Mouse (Mus musculus): ENCODE measurements around the gene Adamts20. TPM values are rescaled to one million over a fixed set of nuclear protein-coding genes. Genes with fewer than 3 reads are reported as not detected.

Gene Adamts20
- polyA plus RNA-seq, 1 experiment from 2014 or later: 1.1 TPM

GRCm38 (mm10) chr15:94294084-94294483 is 171.1 kb downstream of the Adamts20 start:
- H3K4me1 ChIP-seq (ENCODE audit: control insufficient read depth in 2 of 2, insufficient read depth in 2 of 2, low read length in 2 of 2): no peaks in the 10 kb centered on the region
- no peak overlapping the region for H3K9ac ChIP-seq (ENCODE audit: low read length)
- ATAC-seq (ENCODE audit: insufficient number of reproducible peaks, insufficient read depth, low FRiP score, low read depth): no peak
- H3K36me3 ChIP-seq (ENCODE audit: control insufficient read depth, insufficient read depth, low read length): no peaks in the 10 kb centered on the region
- no peak overlapping the region for H3K27ac ChIP-seq (replicated peaks in 1 of 2; ENCODE audit: control insufficient read depth in 1 of 2, insufficient read depth in 1 of 2, low read depth in 2 of 2, low read length in 2 of 2)
- no peak overlapping the region for H3K4me3 ChIP-seq (ENCODE audit: control insufficient read depth in 1 of 2, insufficient read depth in 1 of 2, low read depth in 1 of 2, low read length in 2 of 2)
- H3K27me3 ChIP-seq (ENCODE audit: control insufficient read depth, insufficient read depth, low read length): no peaks in the 10 kb centered on the region
- H3K9me3 ChIP-seq (ENCODE audit: control insufficient read depth, low read length): no peaks in the 10 kb centered on the region
- no peak overlapping the region for H3K4me2 ChIP-seq (ENCODE audit: low read length)
- 55% methylated on average over 4 of the region's 4 CpGs for WGBS

- Histone ChIP-seq H3K27me3 (ENCODE audit: control insufficient read depth, insufficient read depth, low read length) (no peaks in the 10 kb centered on the region), H3K4me3 (ENCODE audit: control insufficient read depth in 1 of 2, insufficient read depth in 1 of 2, low read depth in 1 of 2, low read length in 2 of 2) (no peak overlapping the region), H3K9ac (ENCODE audit: low read length) (no peak overlapping the region), H3K27ac (replicated peaks in 1 of 2; ENCODE audit: control insufficient read depth in 1 of 2, insufficient read depth in 1 of 2, low read depth in 2 of 2, low read length in 2 of 2) (no peak overlapping the region), H3K36me3 (ENCODE audit: control insufficient read depth, insufficient read depth, low read length) (no peaks in the 10 kb centered on the region), H3K9me3 (ENCODE audit: control insufficient read depth, low read length) (no peaks in the 10 kb centered on the region), H3K4me1 (ENCODE audit: control insufficient read depth in 2 of 2, insufficient read depth in 2 of 2, low read length in 2 of 2) (no peaks in the 10 kb centered on the region), H3K4me2 (ENCODE audit: low read length) (no peak overlapping the region)
- 79% methylated on average over 2 of the region's 2 CpGs for WGBS
- ATAC-seq (ENCODE audit: insufficient number of reproducible peaks, insufficient read depth, low FRiP score, low read depth): no peak
Measured at GRCm38 (mm10) chr15:94288015-94288414, 177.2 kb downstream of the Adamts20 start.

- ATAC-seq (ENCODE audit: insufficient number of reproducible peaks, insufficient read depth, low FRiP score, low read depth): no peak
- no peaks in the 10 kb centered on the region for H3K4me1 ChIP-seq (ENCODE audit: control insufficient read depth in 2 of 2, insufficient read depth in 2 of 2, low read length in 2 of 2)
- peak overlapping the region in 1 of 2 experiments; percentile 45; a peak in 2 of 4 replicates for H3K27ac ChIP-seq (replicated peaks in 1 of 2; ENCODE audit: control insufficient read depth in 1 of 2, insufficient read depth in 1 of 2, low read depth in 2 of 2, low read length in 2 of 2)
- H3K36me3 ChIP-seq (ENCODE audit: control insufficient read depth, insufficient read depth, low read length): no peaks in the 10 kb centered on the region
- H3K4me2 ChIP-seq (ENCODE audit: low read length): no peak overlapping the region
- no peak overlapping the region for H3K9ac ChIP-seq (ENCODE audit: low read length)
- H3K4me3 ChIP-seq (ENCODE audit: control insufficient read depth in 1 of 2, insufficient read depth in 1 of 2, low read depth in 1 of 2, low read length in 2 of 2): no peak overlapping the region
- no peaks in the 10 kb centered on the region for H3K27me3 ChIP-seq (ENCODE audit: control insufficient read depth, insufficient read depth, low read length)
- no peaks in the 10 kb centered on the region for H3K9me3 ChIP-seq (ENCODE audit: control insufficient read depth, low read length)
- WGBS: 59% methylated on average over 3 of the region's 3 CpGs
Measured at GRCm38 (mm10) chr15:94287495-94287894, 177.7 kb downstream of the Adamts20 start.

DNA sequence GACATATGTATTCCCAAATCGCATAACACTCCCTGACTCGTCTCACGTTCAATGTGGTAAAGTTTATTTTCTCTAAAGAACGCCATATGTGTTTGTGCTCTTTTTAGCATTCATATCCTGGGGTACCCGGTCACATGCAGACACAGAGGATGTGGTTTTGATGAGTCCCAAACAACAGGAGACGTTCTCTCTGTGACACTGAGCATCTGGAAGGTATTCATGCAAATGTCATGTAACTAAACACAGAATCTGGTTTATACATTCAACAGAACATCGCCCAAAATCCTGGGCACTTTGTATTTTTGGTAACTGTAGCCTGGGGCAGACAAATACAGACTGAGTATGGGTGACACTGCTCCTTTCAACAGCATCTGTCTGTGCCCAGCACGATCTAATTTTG is 188.8 kb downstream of the Adamts20 start:
- H3K27me3 ChIP-seq (ENCODE audit: control insufficient read depth, insufficient read depth, low read length): no peaks in the 10 kb centered on the region
- H3K9me3 ChIP-seq (ENCODE audit: control insufficient read depth, low read length): no peaks in the 10 kb centered on the region
- H3K36me3 ChIP-seq (ENCODE audit: control insufficient read depth, insufficient read depth, low read length): no peaks in the 10 kb centered on the region
- no peak overlapping the region for H3K4me2 ChIP-seq (ENCODE audit: low read length)
- ATAC-seq (ENCODE audit: insufficient number of reproducible peaks, insufficient read depth, low FRiP score, low read depth): no peak
- H3K9ac ChIP-seq (ENCODE audit: low read length): no peak overlapping the region
- no peaks in the 10 kb centered on the region for H3K4me1 ChIP-seq (ENCODE audit: control insufficient read depth in 2 of 2, insufficient read depth in 2 of 2, low read length in 2 of 2)
- H3K27ac ChIP-seq (replicated peaks in 1 of 2; ENCODE audit: control insufficient read depth in 1 of 2, insufficient read depth in 1 of 2, low read depth in 2 of 2, low read length in 2 of 2): no peak overlapping the region
- H3K4me3 ChIP-seq (ENCODE audit: control insufficient read depth in 1 of 2, insufficient read depth in 1 of 2, low read depth in 1 of 2, low read length in 2 of 2): no peak overlapping the region
- 75% methylated on average over 8 of the region's 8 CpGs for WGBS

GRCm38 (mm10) chr15:94265630-94266029 is 199.6 kb downstream of the Adamts20 start:
- peak; percentile 50; the same call in 1 of the 2 replicates for ATAC-seq (ENCODE audit: insufficient number of reproducible peaks, insufficient read depth, low FRiP score, low read depth)
- H3K9me3 ChIP-seq (ENCODE audit: control insufficient read depth, low read length): no peaks in the 10 kb centered on the region
- no peak overlapping the region for H3K9ac ChIP-seq (ENCODE audit: low read length)
- 22% methylated on average over 10 of the region's 10 CpGs for WGBS
- no peak overlapping the region for H3K27ac ChIP-seq (replicated peaks in 1 of 2; ENCODE audit: control insufficient read depth in 1 of 2, insufficient read depth in 1 of 2, low read depth in 2 of 2, low read length in 2 of 2)
- no peak overlapping the region for H3K4me3 ChIP-seq (ENCODE audit: control insufficient read depth in 1 of 2, insufficient read depth in 1 of 2, low read depth in 1 of 2, low read length in 2 of 2)
- no peaks in the 10 kb centered on the region for H3K27me3 ChIP-seq (ENCODE audit: control insufficient read depth, insufficient read depth, low read length)
- peaks cover 5 to 16% of the 10 kb centered on the region in 2 experiments; a peak in 3 of 4 replicates for H3K4me1 ChIP-seq (ENCODE audit: control insufficient read depth in 2 of 2, insufficient read depth in 2 of 2, low read length in 2 of 2)
- H3K36me3 ChIP-seq (ENCODE audit: control insufficient read depth, insufficient read depth, low read length): no peaks in the 10 kb centered on the region
- H3K4me2 ChIP-seq (ENCODE audit: low read length): no peak overlapping the region

DNA sequence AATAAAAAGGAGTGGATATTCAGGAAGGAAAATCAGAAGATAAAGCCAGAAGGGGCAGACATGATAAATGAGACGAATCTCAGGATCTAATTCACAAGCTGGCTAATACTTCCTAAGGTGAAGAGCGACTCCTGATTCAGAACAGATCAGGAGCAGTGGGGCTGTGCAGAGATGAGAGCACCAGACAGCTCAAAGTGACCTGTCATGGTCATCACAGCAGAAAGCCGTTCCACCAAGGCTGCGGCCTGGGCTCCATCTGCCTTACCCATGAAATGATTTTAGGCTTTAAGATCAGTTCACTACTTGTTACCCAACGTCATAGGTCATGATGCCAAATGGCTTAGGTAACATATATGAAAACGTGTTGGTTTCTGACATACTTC is 200.7 kb downstream of the Adamts20 start:
- H3K4me1 ChIP-seq (ENCODE audit: control insufficient read depth in 2 of 2, insufficient read depth in 2 of 2, low read length in 2 of 2): peaks cover 5 to 16% of the 10 kb centered on the region in 2 experiments; a peak in 3 of 4 replicates
- H3K9ac ChIP-seq (ENCODE audit: low read length): no peak overlapping the region
- H3K4me3 ChIP-seq (ENCODE audit: control insufficient read depth in 1 of 2, insufficient read depth in 1 of 2, low read depth in 1 of 2, low read length in 2 of 2): no peak overlapping the region
- H3K27me3 ChIP-seq (ENCODE audit: control insufficient read depth, insufficient read depth, low read length): no peaks in the 10 kb centered on the region
- no peaks in the 10 kb centered on the region for H3K36me3 ChIP-seq (ENCODE audit: control insufficient read depth, insufficient read depth, low read length)
- H3K27ac ChIP-seq (replicated peaks in 1 of 2; ENCODE audit: control insufficient read depth in 1 of 2, insufficient read depth in 1 of 2, low read depth in 2 of 2, low read length in 2 of 2): no peak overlapping the region
- no peak for ATAC-seq (ENCODE audit: insufficient number of reproducible peaks, insufficient read depth, low FRiP score, low read depth)
- no peaks in the 10 kb centered on the region for H3K9me3 ChIP-seq (ENCODE audit: control insufficient read depth, low read length)
- 59% methylated on average over 6 of the region's 6 CpGs for WGBS
- H3K4me2 ChIP-seq (ENCODE audit: low read length): no peak overlapping the region

GRCm38 (mm10) chr15:94263866-94264496 is 201.2 kb downstream of the Adamts20 start:
- WGBS: 53% methylated on average over 8 of the region's 8 CpGs
- Histone ChIP-seq H3K36me3 (ENCODE audit: control insufficient read depth, insufficient read depth, low read length) (no peaks in the 10 kb centered on the region), H3K4me1 (ENCODE audit: control insufficient read depth in 2 of 2, insufficient read depth in 2 of 2, low read length in 2 of 2) (peaks cover 5 to 16% of the 10 kb centered on the region in 2 experiments; a peak in 3 of 4 replicates), H3K27me3 (ENCODE audit: control insufficient read depth, insufficient read depth, low read length) (no peaks in the 10 kb centered on the region), H3K4me3 (ENCODE audit: control insufficient read depth in 1 of 2, insufficient read depth in 1 of 2, low read depth in 1 of 2, low read length in 2 of 2) (no peak overlapping the region), H3K4me2 (ENCODE audit: low read length) (no peak overlapping the region), H3K9me3 (ENCODE audit: control insufficient read depth, low read length) (no peaks in the 10 kb centered on the region), H3K9ac (ENCODE audit: low read length) (no peak overlapping the region), H3K27ac (replicated peaks in 1 of 2; ENCODE audit: control insufficient read depth in 1 of 2, insufficient read depth in 1 of 2, low read depth in 2 of 2, low read length in 2 of 2) (no peak overlapping the region)
- no peak for ATAC-seq (ENCODE audit: insufficient number of reproducible peaks, insufficient read depth, low FRiP score, low read depth)

DNA sequence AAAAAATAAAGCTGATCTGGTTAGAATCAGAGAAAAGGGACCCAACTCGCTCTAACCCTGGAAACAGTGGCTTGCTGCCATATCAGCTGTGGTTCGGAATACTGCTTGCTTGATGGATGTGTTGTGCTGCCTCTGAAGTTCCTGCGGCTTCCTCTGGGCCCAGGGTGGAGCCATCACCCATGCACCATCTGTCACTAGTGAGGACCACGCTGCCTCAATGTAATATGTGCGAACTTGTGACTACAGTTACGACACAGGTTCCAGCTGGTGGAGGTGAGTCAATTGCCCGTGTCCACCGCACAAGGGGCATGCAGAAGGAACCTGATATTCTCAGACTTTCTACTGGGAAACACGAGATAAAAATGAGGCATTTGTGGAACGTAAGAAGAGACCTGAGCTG is 202.0 kb downstream of the Adamts20 start:
- H3K27ac ChIP-seq (replicated peaks in 1 of 2; ENCODE audit: control insufficient read depth in 1 of 2, insufficient read depth in 1 of 2, low read depth in 2 of 2, low read length in 2 of 2): no peak overlapping the region
- WGBS: 59% methylated on average over 10 of the region's 10 CpGs
- no peak for ATAC-seq (ENCODE audit: insufficient number of reproducible peaks, insufficient read depth, low FRiP score, low read depth)
- H3K27me3 ChIP-seq (ENCODE audit: control insufficient read depth, insufficient read depth, low read length): no peaks in the 10 kb centered on the region
- H3K4me3 ChIP-seq (ENCODE audit: control insufficient read depth in 1 of 2, insufficient read depth in 1 of 2, low read depth in 1 of 2, low read length in 2 of 2): no peak overlapping the region
- H3K4me2 ChIP-seq (ENCODE audit: low read length): no peak overlapping the region
- H3K4me1 ChIP-seq (ENCODE audit: control insufficient read depth in 2 of 2, insufficient read depth in 2 of 2, low read length in 2 of 2): peaks cover 5 to 16% of the 10 kb centered on the region in 2 experiments; a peak in 3 of 4 replicates
- H3K36me3 ChIP-seq (ENCODE audit: control insufficient read depth, insufficient read depth, low read length): no peaks in the 10 kb centered on the region
- H3K9me3 ChIP-seq (ENCODE audit: control insufficient read depth, low read length): no peaks in the 10 kb centered on the region
- no peak overlapping the region for H3K9ac ChIP-seq (ENCODE audit: low read length)

All from heart, embryonic 14.5 days (tissue).